8 mouse cellular contexts compared by ENCODE assay signal in the genomic region with DNA sequence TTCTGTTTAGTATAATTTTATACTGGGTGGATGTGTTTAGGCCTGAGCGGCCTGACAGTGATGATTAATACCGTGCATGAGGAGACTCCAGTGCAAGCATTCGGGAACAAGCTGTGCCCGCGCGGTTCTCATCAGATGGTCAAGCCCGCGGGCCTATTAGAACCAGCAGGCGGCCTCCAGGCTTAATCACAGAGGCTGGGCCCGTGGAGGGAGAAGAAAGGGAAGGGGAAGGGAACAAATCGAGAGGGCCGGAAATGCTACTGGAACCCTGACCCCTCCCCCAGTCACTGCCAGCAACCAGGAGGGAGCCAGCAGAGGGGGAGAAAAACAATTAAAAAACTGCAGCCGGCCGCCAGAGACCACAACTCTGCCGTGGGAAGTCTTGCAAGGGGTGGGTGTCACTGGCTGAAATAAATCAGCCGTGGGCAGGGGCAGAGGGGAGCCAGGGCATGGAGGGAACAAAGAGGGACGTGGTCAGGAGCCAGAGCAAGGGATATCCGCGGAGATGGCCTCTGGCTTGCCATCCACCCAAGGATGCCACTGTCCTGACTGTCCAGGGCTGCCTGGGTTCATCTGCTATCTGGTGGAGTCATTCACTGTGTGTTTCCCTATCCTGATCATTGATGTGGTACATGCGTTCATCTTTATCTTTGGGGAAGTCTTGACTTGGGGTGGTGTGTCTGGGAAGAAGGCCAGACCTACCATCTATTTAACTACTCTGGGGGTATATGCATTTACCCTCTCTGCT. TPM values are rescaled to one million over a fixed set of nuclear protein-coding genes. Genes with fewer than 3 reads are reported as not detected.
DNase-seq lines count a peak whose midpoint lies in the region; ATAC-seq lines count a peak whose summit lies in the region.

No protein-coding gene starts in this region.

- no peak overlapping the region for H3K4me3 ChIP-seq in midbrain, embryonic 14.5 days (replicated peaks; ENCODE audit: low read depth, low read length)

- H3K4me1 ChIP-seq in midbrain, embryonic 14.5 days (ENCODE audit: control insufficient read depth, insufficient read depth, low read length) = peaks cover 40% of the 10 kb centered on the region

- H3K9ac ChIP-seq in midbrain, embryonic 14.5 days (replicated peaks; ENCODE audit: low read length) = no peak overlapping the region; the same call in 1 of the 2 replicates

- H3K4me2 ChIP-seq in midbrain, embryonic 14.5 days (ENCODE audit: low read length) = no peak overlapping the region

- DNase-seq in adrenal gland, postnatal 14 days = peak; percentile 50
- no peak for DNase-seq in adrenal gland, postnatal 4 days (ENCODE audit: low spot score in 2 of 2)
- peak; percentile 26 to 34 for DNase-seq in right cerebral cortex, postnatal 36 days (ENCODE audit: low spot score in 2 of 2)
- no peak for DNase-seq in right cerebral cortex, postnatal 4 days
- peak; percentile 71 for DNase-seq in kidney, postnatal 10 days
- DNase-seq in midbrain, embryonic 14.5 days = peak; percentile 74
- DNase-seq in gastrocnemius, postnatal 4 days (ENCODE audit: low spot score in 2 of 2) = no peak

- H3K27ac ChIP-seq in midbrain, embryonic 14.5 days (replicated peaks; ENCODE audit: low read depth, low read length) = peak overlapping the region; percentile 78

- no peaks in the 10 kb centered on the region for H3K9me3 ChIP-seq in midbrain, embryonic 14.5 days (ENCODE audit: control insufficient read depth, low read length)

- ATAC-seq in midbrain, embryonic 14.5 days (ENCODE audit: low FRiP score, low TSS enrichment) = peak; percentile 49; the same call in 1 of the 2 replicates
- ATAC-seq in erythroblast, adult 5-6 weeks (replicated peaks; ENCODE audit: low FRiP score, poor library complexity, severe bottlenecking) = no peak

- H3K27me3 ChIP-seq in midbrain, embryonic 14.5 days (ENCODE audit: control insufficient read depth, insufficient read depth, low read length) = no peaks in the 10 kb centered on the region

- WGBS in midbrain, embryonic 14.5 days = 8% methylated on average over 20 of the region's 20 CpGs

- no peaks in the 10 kb centered on the region for H3K36me3 ChIP-seq in midbrain, embryonic 14.5 days (ENCODE audit: control insufficient read depth, insufficient read depth, low read length)

RNA-seq across cellular contexts. Expression of a gene that starts 54.6 kb away (rescaled TPM):
- not detected in 2 replicates for total RNA-seq in adrenal gland, postnatal 14 days (2021)
- total RNA-seq in adrenal gland, postnatal 4 days (2021) = not detected
- not detected in 2 replicates for polyA plus RNA-seq in midbrain, embryonic 14.5 days (2014; fragmentation: Nextera tagmentation; extraction: Ambion mirVana)
- not detected for total RNA-seq in gastrocnemius, postnatal 4 days (2021)
- not detected in 2 replicates for total RNA-seq in erythroblast, adult 5-6 weeks (2015; ENCODE audit: low replicate concordance)
- total RNA-seq in erythroblast, adult 5-6 weeks (2017; ENCODE audit: low replicate concordance) = not detected in 2 replicates

Comparison
In these comparisons a context has a peak if more than half of its experiments do, and no peak if none do; other contexts are left out.
1. DNase-seq: peak in adrenal gland, postnatal 14 days (single experiment), right cerebral cortex, postnatal 36 days (2 of 2), kidney, postnatal 10 days (single experiment) and midbrain, embryonic 14.5 days (single experiment); none in adrenal gland, postnatal 4 days (0 of 2), right cerebral cortex, postnatal 4 days (single experiment) and gastrocnemius, postnatal 4 days (0 of 2).